Mouse (Mus musculus) left cerebral cortex, postnatal 10 days (tissue): Measurements from ENCODE around the gene Hsd17b7. TPM values are rescaled to one million over a fixed set of nuclear protein-coding genes. Genes with fewer than 3 reads are reported as not detected.

Experiments
- DNase-seq, 2 experiments: peaks; one replicate each; pipeline ENCODE4 v3.0.0; 2021 to 2022; ENCODE audit warnings: low spot score in 2 of 2, mixed read lengths in 1 of 2; ENCODE audit errors: extremely low spot score in 1 of 2
- intact Hi-C: fragments of 180-260 bp; cut with DNase I; formaldehyde crosslinking; loops from one replicate; pipeline ENCODE4 v1.15.1; 2025
- total RNA-seq, 2 experiments: library from RNA; stranded (reverse); gene quantifications; 2 replicates each; pipeline ENCODE4 v1.2.3; 2021

The Hsd17b7 gene
- total RNA-seq, 2 experiments from 2014 or later, result 18.8 to 19.5 TPM

- intact Hi-C loops, result no loop called here
- no peak for DNase-seq
Observed at GRCm38 (mm10) chr1:169948280-169948679, 20.8 kb downstream of the Hsd17b7 start.

GRCm38 (mm10) chr1:169947654-169948053 is 21.4 kb downstream of the Hsd17b7 start:
- DNase-seq, result no peak
- intact Hi-C loops, result no loop called here

DNA sequence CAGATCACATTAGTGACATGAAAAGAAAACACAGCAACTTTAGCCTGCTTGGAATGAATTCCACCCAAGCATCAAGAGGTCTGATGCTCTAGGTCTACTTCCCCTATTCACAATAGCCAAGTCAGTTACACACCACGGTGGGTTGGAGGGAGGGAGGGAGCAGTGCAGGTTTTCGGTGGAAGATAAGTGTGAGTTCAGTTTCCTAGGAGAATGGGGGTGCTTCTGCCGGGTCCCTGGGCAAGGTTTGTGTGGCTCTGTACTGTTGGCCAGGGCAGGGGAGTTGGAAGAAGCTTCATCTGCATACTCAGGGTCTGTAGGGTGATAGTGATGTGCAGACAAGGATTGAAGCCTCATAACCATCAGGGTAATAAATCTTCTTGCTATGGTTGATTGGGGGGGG is 23.0 kb downstream of the Hsd17b7 start:
- intact Hi-C loops, result no loop called here
- DNase-seq, result no peak

DNA sequence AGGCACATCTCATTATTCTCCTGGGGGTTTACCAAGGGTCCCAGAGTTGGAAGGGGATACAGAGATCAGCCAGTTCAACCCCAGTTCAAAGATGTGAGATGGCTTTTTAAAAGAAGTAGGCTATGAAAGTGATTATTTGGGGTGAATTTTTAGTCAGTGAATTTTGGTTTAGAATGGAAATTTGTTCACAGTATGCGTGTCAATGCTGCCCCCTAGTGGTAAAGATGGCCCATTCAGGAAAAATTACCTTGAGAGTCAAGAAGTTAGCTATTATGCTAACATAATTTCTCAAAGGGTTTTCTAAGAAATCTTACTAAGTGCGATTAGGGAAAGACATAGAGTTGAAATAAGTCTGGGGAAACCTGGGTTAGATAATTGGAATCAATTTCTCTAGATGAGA is 29.7 kb downstream of the Hsd17b7 start:
- intact Hi-C loops, result loop anchor here (10.0 kb wide), 1 partner anchor 1995 kb away; no protein-coding TSS in a partner anchor

DNA sequence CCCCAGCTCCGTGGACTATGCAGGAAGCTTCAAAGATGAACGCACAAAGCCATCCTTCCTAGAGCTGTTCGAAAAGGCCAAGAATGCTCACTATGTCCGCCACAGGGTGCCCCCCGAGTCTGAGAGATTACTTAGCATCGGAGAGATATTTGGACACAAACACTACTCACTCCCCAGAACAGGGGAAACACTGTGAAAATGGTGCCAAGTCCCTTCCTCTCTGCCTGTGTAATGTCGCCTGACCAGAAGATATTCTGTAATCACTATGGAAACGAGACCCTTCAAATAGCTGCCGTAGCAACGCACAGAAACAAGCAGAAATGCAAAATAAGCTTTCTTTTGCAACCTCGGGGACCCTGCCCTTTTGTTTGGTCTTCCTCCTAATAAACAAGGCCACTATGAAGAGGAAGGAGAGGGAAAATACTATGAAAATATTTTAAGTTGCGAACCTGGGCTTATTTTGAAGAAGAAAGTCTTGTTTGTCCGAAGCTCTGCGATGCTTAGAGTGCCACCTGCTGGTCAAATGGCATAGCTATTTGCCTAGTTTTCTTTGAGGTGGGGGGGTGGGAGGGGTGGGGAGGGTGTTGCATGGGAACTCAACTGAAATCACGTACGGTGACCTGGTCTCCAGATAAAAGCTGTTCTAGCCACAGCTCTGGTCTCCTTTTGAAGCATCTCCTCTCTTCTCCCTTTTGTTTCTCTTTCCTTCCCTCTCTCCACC is 34.9 kb downstream of the Hsd17b7 start:
- intact Hi-C loops, result loop anchor here (10.0 kb wide), 1 partner anchor 1989 kb away; no protein-coding TSS in a partner anchor

More for the DNA sequence above, 29.7 kb downstream of the Hsd17b7 start:
- DNase-seq, result peak; percentile 47 to 63

DNA sequence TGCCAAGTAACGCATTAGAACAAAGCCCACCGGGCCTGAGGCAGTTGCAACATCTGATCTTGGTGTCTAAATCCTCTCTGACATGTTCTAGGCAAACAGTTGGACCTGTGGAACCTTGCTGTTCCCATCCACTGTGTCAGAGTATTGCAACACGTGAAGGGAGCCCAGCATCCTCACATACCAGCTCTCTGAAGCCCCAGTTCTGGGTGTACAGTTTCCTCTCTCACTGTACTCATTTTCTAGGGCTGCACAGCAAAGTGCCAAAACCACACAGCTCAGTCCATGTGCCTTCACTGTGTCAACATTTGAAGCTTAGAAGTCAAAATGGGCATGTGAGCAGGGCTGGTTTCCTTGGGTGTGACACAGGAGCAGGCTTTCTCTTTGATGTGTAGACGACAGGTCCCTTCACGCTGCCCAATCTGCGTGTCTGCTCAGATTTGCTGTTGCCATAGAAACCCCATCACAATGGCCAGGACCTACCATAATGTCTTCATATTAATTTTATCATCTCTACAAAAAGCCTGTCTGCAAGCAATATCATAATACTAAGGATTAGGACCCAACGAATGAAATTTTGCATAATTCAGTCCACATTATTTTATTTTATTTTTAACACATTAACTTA is 36.8 kb downstream of the Hsd17b7 start:
- intact Hi-C loops, result loop anchor here (10.0 kb wide), 1 partner anchor 1987 kb away; no protein-coding TSS in a partner anchor
- no peak for DNase-seq

More for the DNA sequence above, 34.9 kb downstream of the Hsd17b7 start:
- DNase-seq, result peak; percentile 48 to 59

DNA sequence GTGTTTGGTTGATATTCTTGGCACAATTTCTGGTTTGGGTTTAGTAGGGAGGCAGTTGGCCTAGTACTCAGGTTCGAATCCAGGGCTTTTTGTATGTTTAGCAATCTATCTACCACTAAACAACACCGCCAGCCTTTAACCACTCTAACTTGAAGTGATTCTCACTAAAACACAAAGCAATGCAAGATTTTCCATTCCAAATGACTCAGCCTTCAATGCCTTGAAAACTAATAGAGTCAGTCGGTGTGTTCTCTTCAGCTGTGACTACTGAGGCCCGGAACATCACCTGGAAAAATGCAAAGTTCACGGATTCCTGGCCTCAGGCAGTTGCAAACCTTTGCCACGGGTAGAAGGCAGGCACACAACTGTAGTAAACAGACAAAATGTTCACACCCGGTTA is 37.3 kb downstream of the Hsd17b7 start:
- intact Hi-C loops, result loop anchor here (10.0 kb wide), 1 partner anchor 1987 kb away; no protein-coding TSS in a partner anchor

GRCm38 (mm10) chr1:169928454-169928971 is 40.5 kb downstream of the Hsd17b7 start, which contains the start of gene Ccdc190:
Gene Ccdc190 (plus strand): TSS chr1:169928648.
- intact Hi-C loops, result no loop called here
- DNase-seq, result peak; percentile 41 to 60

More for the DNA sequence above, 37.3 kb downstream of the Hsd17b7 start:
- DNase-seq, result no peak

DNA sequence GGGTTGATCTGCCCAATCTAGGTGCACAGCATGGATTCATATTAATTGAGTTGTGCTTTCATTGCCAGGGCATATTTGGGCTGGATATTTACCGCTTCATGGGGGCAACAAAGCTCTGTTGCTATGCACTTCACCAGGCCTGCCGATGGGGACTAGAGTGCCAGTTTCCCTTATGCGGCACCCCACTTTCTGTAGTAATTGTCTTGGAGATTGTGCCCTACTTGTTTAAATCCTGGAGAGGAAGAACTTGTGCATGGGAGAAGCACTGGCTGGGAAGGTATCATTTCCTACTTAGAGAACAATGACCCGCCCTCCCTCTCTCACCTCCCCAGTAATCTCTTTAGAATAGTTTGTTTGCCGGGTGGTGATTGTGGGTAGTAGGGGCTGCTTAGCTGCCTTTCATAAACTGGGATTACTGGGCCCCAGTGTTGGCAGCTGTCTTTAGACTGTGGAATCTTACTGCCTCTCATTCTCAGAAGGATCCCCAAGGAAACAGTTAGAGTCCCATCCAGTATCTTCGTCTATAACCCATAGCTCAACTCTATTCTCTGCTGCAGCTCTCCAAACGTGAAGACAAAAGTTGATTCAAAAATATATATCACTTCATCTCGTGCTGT is 41.2 kb downstream of the Hsd17b7 start:
- DNase-seq, result no peak
- intact Hi-C loops, result no loop called here

GRCm38 (mm10) chr1:169924567-169924966 is 44.5 kb downstream of the Hsd17b7 start:
- intact Hi-C loops, result no loop called here
- no peak for DNase-seq

DNA sequence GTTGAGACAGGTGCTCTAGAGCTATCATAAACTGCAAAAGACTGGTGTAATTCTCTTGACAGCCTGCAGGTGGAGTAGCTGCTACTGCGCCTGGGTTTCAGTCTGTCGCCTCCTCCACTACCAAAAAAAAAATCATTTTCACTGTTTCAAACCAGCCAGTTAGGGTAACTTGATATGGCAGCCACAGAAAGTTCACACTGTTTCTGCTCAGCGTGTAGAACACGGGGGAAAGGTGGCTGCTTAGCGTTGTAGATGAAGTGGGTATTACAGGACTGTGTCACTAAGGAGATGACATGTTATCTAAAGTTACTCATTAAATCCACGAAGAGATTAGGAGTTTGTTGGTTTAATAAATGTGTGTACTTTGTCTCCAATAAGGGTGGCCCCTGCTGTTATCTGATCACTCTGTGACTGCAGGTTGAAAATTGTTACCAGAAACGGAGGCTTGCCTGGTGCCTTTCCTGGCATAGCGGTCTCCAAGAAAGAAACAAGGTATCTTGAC is 47.3 kb downstream of the Hsd17b7 start:
- no peak for DNase-seq
- intact Hi-C loops, result no loop called here

GRCm38 (mm10) chr1:169919211-169919610 is 49.8 kb downstream of the Hsd17b7 start:
- peak; percentile 69 to 70 for DNase-seq
- intact Hi-C loops, result loop anchor here (2.0 kb wide), 1 partner anchor 172 kb away; the partner anchor contains the start of gene Rgs4

GRCm38 (mm10) chr1:169917998-169918397 is 51.0 kb downstream of the Hsd17b7 start:
- DNase-seq, result peak; percentile 71 to 74
- intact Hi-C loops, result loop anchor here (1.0 to 2.0 kb wide), 3 partner anchors 171 to 387 kb away; partner anchors contain the start of genes Nuf2 and Rgs4

GRCm38 (mm10) chr1:169917115-169917796 is 51.8 kb downstream of the Hsd17b7 start:
- intact Hi-C loops, result no loop called here

GRCm38 (mm10) chr1:169916659-169917058 is 52.4 kb downstream of the Hsd17b7 start:
- DNase-seq, result peak in 1 of 2 experiments; percentile 37
- intact Hi-C loops, result no loop called here

More at GRCm38 (mm10) chr1:169917115-169917796, 51.8 kb downstream of the Hsd17b7 start:
- no peak for DNase-seq

- no peak for DNase-seq
- intact Hi-C loops, result no loop called here
Observed at GRCm38 (mm10) chr1:169911526-169911925, 57.5 kb downstream of the Hsd17b7 start.

GRCm38 (mm10) chr1:169910751-169911150 is 58.3 kb downstream of the Hsd17b7 start:
- intact Hi-C loops, result no loop called here
- no peak for DNase-seq

DNA sequence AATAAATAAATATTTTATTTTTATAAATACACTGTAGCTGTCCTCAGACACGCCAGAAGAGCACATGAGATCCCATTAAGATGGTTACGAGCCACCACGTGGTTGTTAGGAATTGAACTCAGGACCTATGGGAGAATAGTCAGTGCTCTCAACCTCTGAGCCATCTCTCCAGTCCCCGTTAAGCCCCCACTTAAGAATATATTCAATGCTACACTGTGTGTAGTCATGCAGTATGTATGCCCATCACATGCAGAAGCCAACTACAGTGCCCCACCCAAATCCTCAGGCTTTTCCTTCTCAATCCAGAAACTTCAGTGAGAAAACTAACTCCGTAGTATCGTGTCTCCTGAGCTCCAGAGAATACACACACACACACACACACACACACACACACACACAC is 59.4 kb downstream of the Hsd17b7 start:
- no peak for DNase-seq
- intact Hi-C loops, result no loop called here
